Mouse (Mus musculus) activated CD4-positive, CD25-positive, alpha-beta regulatory T cell, adult 4 months (primary cell): ENCODE results near the gene Fxyd1. TPM values are rescaled to one million over a fixed set of nuclear protein-coding genes. Genes with fewer than 3 reads are reported as not detected.
A peak's percentile ranks its signal among the peaks of the same experiment; 100 is the strongest.

Experiments used
- ATAC-seq: one replicate; pipeline ENCODE4 v1.8.0; 2017
- polyA plus RNA-seq, 2 experiments: library from polyadenylated mRNA; unstranded; fragments of 100-300 nt; shearing (Covaris generic); gene quantifications; one replicate each; pipeline ENCODE4 v1.2.1; 2017

Gene Fxyd1
- polyA plus RNA-seq, 2 experiments from 2014 or later: not detected

DNA sequence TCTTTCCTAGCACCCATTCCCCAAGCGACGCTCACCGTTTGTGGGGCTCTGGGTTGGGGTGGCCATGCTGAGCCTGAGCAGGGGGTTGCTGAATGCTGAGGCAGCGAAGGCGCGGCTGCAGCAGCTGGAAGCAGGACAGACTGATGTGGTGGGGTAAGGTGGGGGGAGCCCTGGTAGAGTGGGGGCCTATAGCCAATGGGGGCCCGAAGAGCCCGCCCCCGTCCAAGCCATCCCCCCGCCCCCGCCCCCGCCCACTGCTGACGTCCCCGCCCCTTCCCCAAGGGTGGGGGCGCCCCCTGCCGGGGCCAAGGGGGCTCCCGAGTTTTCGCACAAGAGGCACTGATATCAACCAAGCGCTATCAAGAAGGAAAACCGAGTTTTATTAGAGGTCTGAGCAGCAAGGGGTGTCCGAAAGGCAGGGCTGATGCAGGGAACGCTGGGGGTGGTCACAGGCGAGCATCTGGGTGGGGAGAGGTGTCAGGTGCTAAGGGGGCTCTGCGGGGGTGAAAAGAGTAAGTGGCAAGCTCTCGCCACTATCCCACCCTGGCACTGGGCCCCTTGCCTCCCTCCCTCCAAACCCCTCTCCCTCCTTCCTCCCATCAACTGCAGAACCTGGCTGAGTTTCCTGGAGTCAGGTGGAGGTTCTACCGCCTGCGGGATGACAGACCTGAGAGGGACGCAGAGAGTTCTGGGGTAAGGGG is 5.5 kb downstream of the Fxyd1 start, which contains the start of gene Fxyd7:
Fxyd7 (minus strand) TSS at position 147 of the 701 bp plus-strand sequence.
- ATAC-seq: no peak

GRCm38 (mm10) chr7:31050921-31051320 is 6.1 kb downstream of the Fxyd1 start:
- no peak for ATAC-seq

- no peak for ATAC-seq
Observed at GRCm38 (mm10) chr7:31050487-31050886, 6.5 kb downstream of the Fxyd1 start.

DNA sequence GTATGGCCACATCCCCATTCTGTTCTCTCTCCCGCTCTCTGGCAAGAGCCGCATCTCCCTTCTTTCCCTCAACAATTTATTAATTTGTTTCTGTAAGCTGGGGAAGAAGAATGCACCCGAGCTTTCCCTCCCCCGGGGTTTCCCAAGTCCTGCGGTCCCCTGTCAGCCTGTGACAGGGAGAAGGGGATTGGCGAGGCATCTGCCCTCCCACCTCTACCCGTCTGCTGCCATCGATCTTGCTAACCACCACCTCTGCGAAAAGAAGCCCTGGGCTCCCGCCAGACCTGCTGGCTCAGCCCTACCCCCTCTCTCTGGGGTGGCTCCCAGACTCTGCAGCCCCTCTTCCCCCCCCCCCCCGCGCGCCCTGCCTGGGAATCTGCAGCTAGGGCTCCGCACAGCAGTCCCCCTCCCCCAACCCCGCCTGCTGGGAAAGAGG is 7.1 kb downstream of the Fxyd1 start:
- no peak for ATAC-seq

- ATAC-seq: no peak
Observed at GRCm38 (mm10) chr7:31049135-31049845, 7.7 kb downstream of the Fxyd1 start.

DNA sequence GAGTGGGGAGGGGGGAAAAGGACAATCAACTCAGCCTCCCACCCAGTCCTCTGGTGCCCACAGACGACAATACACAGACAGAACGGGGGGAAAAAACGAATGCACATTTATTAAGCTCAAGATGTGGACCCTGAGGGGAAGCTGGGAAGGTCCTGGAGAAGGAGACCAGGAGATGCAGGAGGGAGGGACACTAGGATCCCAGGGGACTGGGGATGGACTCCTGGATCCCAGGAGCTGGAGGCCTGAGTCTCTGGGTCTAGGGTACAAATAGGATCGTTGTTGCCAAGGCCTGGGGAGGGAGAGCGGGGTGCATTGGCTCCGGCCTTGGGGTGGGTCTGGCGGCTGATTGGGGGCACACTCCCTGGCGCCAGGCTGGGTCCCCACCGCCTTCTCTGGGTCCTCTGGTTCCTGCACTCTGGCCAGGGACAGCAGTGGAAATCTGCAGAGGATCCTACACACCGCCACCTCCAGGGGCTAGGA is 14.5 kb downstream of the Fxyd1 start, which contains the start of gene Fxyd5:
Fxyd5 (minus strand) TSS at position 51 of the 480 bp plus-strand sequence.
- ATAC-seq: no peak

DNA sequence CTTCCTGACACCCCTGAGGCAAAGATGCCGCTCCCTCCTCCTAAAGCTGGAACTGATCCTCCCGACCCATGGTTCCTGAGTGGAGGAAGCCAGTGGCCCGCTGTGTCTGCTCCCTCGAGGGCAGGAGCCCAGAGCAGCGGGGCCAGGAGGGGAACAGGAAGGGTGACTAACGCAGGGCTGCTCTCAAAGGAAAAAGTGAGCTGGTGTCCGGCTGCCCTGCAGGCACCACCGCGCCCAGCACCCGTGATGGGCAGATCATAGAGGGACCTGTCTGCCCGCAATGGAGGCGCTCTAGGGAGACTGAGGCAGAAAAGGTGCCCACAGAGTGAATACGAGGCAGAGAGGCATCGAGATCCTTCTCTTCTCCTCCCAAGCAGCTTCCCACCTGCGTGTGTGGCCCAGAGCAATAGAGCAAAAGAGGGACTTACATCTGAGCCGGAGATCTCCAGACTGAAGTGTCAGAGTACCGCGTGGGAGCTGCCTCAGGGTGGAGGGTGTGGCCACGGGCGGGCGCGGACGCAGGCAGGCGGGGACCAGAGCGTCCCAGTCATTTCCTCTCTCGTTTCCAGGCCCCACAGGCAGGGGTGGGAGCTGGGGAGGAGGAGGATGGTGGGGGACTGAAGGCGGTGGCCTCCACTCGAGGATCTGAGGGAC is 15.2 kb downstream of the Fxyd1 start:
- ATAC-seq: peak; percentile 83

GRCm38 (mm10) chr7:31041023-31041407 is 16.0 kb downstream of the Fxyd1 start:
- no peak for ATAC-seq

GRCm38 (mm10) chr7:31040281-31041022 is 16.5 kb downstream of the Fxyd1 start:
- ATAC-seq: no peak

DNA sequence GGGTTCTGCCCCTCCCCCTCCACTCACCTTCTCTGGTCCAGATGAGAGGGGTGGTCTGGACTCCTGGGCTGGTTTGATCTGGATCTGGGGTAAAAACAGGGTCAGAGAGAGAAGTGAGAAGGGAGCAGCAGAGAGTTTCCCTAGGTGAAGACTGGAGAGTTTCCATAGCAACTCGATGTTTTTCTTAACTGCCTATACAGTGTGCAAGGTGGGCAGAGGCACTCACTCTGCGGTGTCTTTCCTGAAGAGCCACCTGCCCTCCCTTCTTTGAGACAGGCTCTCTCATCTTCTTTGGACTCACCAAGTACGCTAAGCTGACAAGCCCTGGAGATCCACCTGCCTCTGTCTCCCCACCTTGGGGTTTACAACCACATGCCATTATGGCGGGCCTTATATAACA is 18.0 kb downstream of the Fxyd1 start:
- ATAC-seq: no peak

- peak; percentile 22 for ATAC-seq
Observed at GRCm38 (mm10) chr7:31037675-31038074, 19.3 kb downstream of the Fxyd1 start.

DNA sequence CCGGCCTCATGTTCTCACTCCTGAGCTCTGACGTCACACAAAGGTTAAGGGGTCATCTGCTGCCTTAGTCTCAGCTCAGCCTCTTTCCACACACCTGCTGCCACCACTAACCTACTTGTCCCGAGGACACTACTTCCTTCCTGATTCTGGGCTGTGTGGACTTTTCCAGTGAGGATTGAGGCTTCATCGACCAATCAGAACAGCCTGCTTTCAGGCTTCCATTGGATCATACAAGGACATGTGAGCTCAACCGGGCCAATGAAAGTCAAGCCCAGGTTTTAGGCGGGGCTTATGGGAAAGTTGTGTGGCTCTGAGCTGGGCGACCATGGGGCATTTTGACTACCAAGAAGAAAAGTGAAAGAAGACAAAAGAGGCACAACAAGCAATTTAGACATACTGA is 20.1 kb downstream of the Fxyd1 start:
- ATAC-seq: peak; percentile 5

DNA sequence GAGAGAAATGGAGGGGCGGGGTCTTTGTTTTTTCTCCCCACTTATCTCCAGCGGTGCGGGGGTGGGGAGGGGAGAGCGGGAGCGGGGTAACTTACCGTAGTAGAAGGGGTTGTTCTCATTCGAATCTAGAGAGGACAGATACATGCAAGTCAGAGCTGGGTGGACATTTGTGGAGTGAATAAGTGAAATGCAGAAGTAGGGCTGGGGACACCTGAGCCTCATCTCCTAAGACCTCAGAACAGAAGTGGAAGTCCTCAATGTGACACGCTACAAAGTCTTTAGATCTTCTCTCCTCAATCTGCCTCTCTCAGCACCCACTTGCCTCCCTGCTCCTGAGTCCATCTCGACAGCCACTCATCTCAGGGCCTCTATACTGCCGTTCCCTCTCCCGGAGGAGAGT is 21.7 kb downstream of the Fxyd1 start:
- ATAC-seq: no peak

GRCm38 (mm10) chr7:31034789-31035188 is 22.2 kb downstream of the Fxyd1 start:
- peak; percentile 14 for ATAC-seq

DNA sequence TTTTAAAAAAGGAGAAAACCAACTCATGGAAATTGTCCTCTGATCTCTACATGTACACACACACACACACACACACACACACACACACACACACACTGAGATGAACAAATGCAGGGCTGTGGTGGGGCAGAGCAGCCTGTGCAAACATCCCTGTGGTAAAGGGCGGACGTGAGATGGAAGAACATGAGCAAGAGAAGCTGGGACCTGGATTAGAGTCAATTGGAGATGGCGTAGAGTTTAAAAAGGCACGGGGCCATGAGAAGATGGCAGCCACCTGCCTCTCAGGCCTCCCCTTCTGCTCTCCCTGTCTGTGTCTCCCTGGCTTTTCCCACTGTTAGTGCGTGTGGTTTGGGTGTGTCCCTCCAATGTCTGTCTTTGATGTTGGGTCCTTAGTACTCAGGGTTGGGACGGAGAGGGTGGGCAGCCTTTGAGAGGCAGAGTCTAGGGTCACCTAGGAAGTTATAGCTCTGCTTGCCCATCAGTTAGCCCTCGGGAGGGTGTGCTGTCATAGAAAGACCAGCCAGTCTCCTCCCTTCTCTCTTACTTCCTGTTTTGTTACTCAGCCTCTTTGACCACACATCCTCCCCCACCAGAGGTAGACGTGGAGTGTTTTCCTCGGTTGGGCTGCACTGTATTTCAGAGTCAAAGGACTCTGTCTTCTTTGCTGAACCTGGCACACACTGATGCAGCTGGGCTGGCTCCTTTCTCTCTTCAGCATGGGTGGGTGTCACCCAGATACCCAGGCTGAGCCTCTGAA is 23.4 kb downstream of the Fxyd1 start:
- ATAC-seq: peak; percentile 77

GRCm38 (mm10) chr7:31031731-31032130 is 25.3 kb downstream of the Fxyd1 start:
- ATAC-seq: no peak

- no peak for ATAC-seq
Observed at GRCm38 (mm10) chr7:31030717-31031116, 26.3 kb downstream of the Fxyd1 start.

- ATAC-seq: peak; percentile 6
Observed at GRCm38 (mm10) chr7:31028609-31029008, 28.4 kb downstream of the Fxyd1 start.

DNA sequence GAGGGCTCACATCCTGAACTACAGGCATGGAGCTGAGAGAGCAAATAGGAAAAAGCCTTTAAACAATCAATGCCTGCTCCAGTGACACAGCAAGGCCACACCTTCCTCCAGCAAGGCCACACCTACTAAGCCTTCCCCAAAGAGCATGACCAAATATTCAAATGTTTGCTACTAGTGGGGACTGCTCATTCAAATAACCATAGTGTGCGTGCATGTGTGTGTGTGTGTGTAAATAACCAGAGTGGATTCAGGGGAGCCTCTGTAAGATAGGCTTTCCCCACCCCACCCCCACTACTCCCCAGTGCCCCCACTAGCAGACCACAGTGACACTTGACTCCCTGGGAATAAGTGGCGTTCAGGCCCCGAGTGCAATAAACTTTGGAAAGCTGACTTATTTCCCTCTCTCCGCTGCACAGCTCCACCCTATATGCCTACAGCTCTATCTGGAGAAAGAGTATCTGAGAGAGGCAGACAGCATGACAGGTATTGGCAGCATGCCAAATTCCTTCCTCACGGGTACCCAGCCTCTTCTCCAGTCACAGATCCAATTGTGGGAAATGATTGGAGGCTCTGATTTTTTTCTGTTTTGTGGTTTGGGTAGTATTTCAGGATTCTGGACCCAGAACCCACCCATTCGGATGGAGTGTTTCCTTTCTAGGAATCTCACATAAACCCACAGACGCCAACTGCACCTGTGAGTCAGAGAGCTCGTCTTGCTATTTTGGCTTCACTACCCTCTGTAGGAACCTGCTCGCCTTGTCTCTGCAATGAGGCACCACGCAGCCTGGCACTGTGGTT is 39.7 kb downstream of the Fxyd1 start:
- no peak for ATAC-seq

DNA sequence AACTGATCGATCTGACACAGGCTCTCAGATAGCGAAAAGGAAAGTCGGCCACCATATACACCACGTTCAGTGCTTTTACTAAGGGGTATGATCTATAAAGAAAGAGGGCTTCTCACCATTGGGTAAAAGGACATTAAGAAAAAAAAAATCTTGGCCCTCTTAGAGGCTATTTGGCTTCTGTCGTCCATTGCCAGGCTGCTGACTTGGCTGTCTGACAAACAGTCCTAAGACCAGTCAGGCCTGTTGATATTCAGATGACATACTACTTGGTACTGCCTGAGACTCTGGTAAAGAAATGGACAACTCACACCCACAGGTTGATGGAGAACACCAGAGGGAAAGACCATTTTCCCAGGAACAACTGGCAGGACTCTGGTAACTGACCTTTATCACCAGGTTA is 44.0 kb downstream of the Fxyd1 start:
- ATAC-seq: no peak

GRCm38 (mm10) chr7:31008889-31009288 is 48.1 kb downstream of the Fxyd1 start:
- ATAC-seq: no peak
